Mouse (Mus musculus): Measurements from ENCODE around the gene Eef2k. TPM values are rescaled to one million over a fixed set of nuclear protein-coding genes. Genes with fewer than 3 reads are reported as not detected.
"Not testable (repeated sequence)": the region's sequence is repeated elsewhere in the genome, so short reads cannot be mapped to it uniquely, and the experiment has no call there.

The Eef2k gene
- total RNA-seq, 2 experiments from 2014 or later: 25.7 to 30.4 TPM

DNA sequence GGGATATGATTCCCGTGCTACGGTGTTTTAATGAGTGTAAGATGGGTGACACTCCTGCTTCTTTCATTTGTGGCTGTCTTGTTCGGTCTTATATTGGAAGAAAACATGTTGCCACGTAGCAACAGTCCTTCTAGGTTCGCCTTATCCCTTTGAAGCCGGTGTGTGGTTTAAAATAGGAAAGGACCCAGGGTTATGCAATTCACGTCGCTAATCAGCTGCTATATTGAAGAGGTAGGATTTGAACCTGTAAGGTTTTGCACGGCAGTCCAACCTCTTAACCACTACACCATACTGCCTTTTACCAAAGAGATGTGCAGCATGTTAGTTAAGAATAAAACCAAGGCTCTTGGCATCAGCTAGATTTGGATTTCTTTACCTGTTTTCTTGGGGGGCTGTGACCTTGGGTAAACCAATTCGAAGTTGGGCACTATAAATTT, 75.9 kb downstream of the Eef2k start:
- peak in 1 of 2 experiments; percentile 35 for DNase-seq (ENCODE audit: extremely low spot score in 1 of 2, low spot score in 1 of 2)

DNA sequence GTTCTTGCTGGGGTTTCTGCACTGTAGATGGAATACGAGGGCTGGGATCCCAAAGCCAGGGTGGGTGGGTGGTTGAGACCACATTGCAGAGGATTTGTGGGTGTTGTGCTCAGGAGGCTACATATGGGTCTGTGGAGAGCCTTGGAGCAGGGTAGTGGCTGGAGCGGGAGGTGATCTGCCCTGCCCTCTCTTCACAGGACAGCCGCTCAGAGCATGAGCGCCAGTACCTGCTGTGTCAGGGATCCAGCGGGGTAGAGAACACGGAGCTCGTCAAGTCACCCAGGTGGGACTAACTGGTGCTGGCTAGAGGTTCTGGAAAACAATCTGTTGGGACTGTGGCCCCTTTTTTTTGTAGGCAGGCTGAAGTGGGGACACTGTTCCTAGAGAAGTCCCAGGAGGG, 90.5 kb downstream of the Eef2k start:
- no peak for DNase-seq (ENCODE audit: extremely low spot score in 1 of 2, low spot score in 1 of 2)

DNA sequence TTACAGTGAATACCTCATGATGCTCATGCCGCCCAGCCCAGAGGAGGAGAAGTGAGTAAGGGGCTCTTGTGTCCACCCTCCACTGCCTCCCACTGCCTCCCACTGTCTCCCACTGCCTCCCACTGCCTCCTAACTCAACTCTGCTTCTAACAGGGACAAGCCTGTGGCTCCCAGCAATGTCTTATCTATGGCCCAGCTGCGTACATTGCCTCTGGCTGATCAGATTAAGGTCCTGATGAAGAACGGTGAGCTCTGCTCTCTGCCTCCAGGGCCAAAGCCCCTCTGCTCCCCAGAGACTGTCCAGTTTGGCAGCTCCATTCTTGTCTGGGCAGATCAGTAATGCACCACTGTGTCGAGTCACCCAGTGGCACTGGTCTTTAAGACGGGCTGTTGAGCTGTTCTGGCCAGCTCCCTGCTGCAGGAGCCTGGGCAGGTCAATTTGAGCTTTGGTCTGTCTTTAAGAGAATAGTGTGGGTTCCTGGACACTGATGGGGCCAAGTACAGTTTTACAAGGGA, 91.1 kb downstream of the Eef2k start:
- DNase-seq (ENCODE audit: extremely low spot score in 1 of 2, low spot score in 1 of 2): no peak

DNA sequence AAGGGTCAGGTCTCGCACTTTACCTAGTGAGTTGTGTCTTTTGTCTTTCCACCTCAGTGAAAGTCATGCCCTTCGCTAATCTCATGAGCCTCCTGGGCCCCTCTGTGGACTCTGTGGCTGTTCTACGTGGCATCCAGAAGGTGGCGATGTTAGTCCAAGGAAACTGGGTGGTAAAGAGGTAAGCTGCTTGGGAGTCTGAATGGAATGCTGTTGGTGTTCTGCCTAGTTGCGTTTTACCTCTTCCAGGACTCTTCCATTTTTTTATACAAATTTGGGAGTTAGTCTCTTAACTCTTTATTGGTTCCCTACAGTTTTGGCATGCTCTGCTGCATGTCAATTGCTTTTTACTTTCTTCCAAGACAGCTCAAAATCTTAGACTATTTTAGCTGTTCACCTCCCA, 92.1 kb downstream of the Eef2k start:
- peak; percentile 23 to 40 for DNase-seq (ENCODE audit: extremely low spot score in 1 of 2, low spot score in 1 of 2)

DNA sequence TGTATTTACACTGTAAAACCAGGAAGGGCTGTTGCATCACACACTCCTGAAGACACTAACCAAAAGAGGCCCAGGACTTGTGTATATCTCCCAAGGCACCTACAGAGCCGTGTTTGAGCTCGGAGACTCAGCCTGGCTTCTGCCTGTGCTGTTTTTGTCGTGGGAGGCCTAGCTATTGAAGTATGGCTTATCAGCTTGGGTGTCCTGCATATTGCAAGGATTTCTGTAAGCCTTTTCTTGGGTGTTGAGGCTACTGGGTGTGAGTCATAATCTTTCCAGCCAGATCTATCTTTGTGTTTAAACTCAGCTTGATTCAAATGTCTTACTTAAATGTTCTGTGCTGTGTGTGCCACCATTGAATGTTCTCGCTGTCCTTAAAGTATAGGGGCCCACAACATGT, 93.9 kb downstream of the Eef2k start:
- no peak for DNase-seq (ENCODE audit: extremely low spot score in 1 of 2, low spot score in 1 of 2)

DNA sequence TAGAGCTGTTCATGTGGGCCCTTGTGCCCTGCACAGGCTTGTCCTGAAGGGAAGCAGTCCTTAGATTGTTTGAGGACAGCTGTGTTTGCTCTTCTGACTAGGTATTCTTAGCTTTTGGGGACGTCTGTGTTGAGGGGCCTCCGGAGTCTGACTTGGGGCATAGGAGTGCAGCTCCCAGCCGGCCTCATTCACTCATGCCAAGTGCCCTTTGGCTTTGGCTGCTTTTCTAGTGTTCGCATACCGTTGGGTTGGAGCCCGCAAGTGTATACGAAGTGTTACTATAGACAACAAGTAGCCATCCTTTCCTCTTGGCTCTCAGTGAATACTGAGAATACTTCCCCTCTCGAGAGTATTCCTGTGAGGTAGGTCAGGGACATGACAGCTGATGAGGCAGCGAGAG, 95.6 kb downstream of the Eef2k start:
- no peak for DNase-seq (ENCODE audit: extremely low spot score in 1 of 2, low spot score in 1 of 2)

DNA sequence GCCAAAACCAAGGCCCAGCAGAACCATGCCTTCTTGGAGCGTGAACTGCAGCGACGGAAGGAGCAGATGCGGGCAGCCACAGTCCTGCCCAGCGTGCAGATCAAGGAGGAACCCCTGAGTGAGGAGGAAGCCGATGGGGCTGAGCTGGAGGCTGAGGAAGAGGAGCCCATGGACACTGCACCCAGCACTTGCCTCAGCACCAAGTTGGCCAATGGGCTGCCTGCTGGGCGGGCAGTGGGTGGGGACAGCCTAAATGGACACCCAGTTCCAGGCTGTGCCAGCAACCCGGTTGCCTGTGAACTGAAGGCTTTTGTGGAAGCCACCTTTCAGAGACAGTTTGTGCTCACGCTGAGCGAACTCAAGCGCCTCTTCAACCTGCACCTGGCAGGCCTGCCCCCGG, 97.7 kb downstream of the Eef2k start:
- DNase-seq (ENCODE audit: extremely low spot score in 1 of 2, low spot score in 1 of 2): no peak

DNA sequence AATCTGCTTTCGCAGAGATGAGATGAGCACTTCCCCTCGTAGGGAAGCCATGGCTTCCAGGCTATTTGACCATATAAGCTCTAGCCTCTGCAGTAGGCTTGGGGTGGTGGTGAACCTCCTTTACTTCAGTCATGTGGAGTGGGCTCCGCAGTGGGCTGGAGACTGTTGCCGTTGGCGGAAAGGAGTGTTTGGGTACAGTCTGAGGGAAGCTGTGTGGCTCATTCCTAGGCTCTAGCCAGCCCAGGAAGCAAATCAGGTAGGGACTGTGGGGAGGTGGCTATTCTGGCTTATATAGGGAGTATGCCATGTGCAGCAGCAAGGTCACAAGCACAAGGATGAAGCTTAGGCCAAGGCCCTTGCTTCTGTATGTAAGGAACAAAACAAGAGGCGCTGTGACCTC, 98.6 kb downstream of the Eef2k start:
- no peak for DNase-seq (ENCODE audit: extremely low spot score in 1 of 2, low spot score in 1 of 2)

DNA sequence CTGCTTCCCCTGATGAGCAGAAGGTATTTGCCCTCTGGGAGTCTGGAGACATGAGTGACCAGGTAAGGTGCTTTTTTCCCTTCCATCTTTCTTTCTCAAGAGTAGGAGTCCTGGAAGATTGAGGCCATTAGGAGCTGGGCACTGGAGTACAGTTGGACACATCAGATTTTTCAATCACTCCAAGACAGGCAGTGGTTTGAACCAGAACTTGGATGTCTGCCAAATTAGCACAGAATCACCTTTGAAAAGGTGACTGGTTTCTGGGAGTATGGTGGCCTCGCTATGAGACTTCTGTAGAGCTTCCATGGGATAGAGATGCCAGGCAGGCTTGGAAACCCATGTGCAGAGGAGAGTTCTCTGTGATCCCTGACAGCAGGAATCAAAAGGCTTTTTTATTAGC, 99.9 kb downstream of the Eef2k start:
- no peak for DNase-seq (ENCODE audit: extremely low spot score in 1 of 2, low spot score in 1 of 2)

DNA sequence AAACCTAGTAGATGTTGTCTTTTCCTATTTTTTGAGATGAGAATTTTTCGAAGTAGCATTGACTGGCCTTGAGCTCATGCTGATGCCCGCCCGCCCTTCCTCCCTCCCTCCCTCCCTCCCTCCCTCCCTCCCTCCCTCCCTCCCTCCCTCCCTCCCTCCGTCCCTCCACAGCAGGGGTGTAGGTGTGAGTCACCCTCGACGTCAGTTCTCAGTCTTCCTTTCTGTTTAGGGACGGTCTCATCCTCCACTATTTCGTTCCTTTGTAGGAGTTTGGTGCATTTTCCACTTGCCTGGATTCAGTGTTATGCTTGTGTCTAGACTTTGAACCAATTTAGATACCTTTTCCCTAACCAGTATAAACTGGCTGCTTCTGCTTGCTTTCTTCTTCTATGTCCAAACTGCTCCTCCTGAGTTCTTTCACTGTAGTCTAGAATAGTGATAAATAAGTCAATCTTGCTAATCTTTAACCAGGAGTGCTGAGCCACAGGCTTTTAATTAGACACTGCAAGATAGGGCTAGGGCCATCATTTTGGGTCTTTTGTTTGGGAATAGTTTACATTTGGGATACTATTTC, 101.4 kb downstream of the Eef2k start:
- DNase-seq (ENCODE audit: extremely low spot score in 1 of 2, low spot score in 1 of 2): no peak

DNA sequence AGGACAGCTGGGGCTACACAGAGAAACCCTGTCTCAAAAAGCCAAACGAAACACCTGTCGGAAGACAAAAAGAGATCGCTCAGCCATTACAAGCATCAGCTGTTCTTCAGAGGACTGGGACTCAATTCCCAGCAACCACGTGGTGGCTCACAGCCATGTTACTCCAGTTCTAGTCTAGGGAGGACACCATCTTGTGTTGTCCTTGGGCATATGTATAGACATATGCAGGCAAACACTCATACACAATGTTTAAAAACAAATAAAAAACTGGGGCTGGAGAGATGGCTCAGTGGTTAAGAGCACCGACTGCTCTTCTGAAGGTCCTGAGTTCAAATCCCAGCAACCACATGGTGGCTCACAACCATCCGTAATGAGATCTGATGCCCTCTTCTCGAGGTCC, 111.0 kb downstream of the Eef2k start:
- not testable (repeated sequence) for DNase-seq (ENCODE audit: extremely low spot score in 1 of 2, low spot score in 1 of 2)

Other genes starting within 250 kb of the Eef2k start
- gene Uqcrc2, start 207.7 kb upstream of the Eef2k start, total RNA-seq (2021): 100 to 1,000 TPM; 222 to 250 TPM
- gene Pdzd9, start 172.5 kb upstream of the Eef2k start, total RNA-seq (2021): not detected
- 10 to 100 TPM; 77.8 to 79.9 TPM for gene Mosmo, start 165.2 kb upstream of the Eef2k start, total RNA-seq (2021)
- 10 to 100 TPM; 10.2 to 13.3 TPM for gene Vwa3a, start 103.5 kb upstream of the Eef2k start, total RNA-seq (2021)
- not detected for gene Gm5737, start 30.5 kb upstream of the Eef2k start, total RNA-seq (2021)
- gene Polr3e, start 74.9 kb downstream of the Eef2k start, total RNA-seq (2021): 10 to 100 TPM; 24.7 to 28.2 TPM
- 1 to 10 TPM; 2.9 to 4.5 TPM for gene Cdr2, start 139.5 kb downstream of the Eef2k start, total RNA-seq (2021)
- 1 to 10 TPM in 1 of 2 experiments, under 1 TPM in 1; 0.68 to 1.1 TPM for gene Mfsd13b, start 139.7 kb downstream of the Eef2k start, total RNA-seq (2021)
- 10 to 100 TPM; 77.1 to 81.2 TPM for gene Mettl9, start 191.6 kb downstream of the Eef2k start, total RNA-seq (2021)
- gene Igsf6, start 231.7 kb downstream of the Eef2k start, total RNA-seq (2021): under 1 TPM; 0.27 to 0.33 TPM
- gene Otoa, start 238.8 kb downstream of the Eef2k start, total RNA-seq (2021): 1 to 10 TPM in 1 of 2 experiments, under 1 TPM in 1; 0.47 to 2.4 TPM

Data from layer of hippocampus, postnatal 25 days (tissue).